In genomic region chr7:135673576-135673975, GRCm38 (mm10) we compare ENCODE assay signal across 27 mouse cellular contexts. TPM values are rescaled to one million over a fixed set of nuclear protein-coding genes. Genes with fewer than 3 reads are reported as not detected.
DNase-seq lines count a peak whose midpoint lies in the region; ATAC-seq and TF ChIP-seq lines count a peak whose summit lies in the region.
"Had no signal": no experiment of that assay in that cellular context is flagged by ENCODE, and none has a peak within 500 bp of the region (broad histone marks: within the 10 kb centered on the region; RNA-seq: fewer than 3 reads in every experiment).

No protein-coding gene starts in this region.

- 67% methylated on average over 3 of the region's 3 CpGs for WGBS in stomach, postnatal 0 days

- no peak for TF ChIP-seq CTCF in stomach, postnatal 0 days (IDR thresholded peaks at IDR 0.05; ENCODE audit: low read depth)

- no peaks in the 10 kb centered on the region for H3K9me3 ChIP-seq in stomach, postnatal 0 days (ENCODE audit: control insufficient read depth, low read length)
- H3K9me3 ChIP-seq: embryonic facial prominence, embryonic 13.5 days; embryonic facial prominence, embryonic 15.5 days; forebrain, embryonic 10.5 days; forebrain, embryonic 12.5 days; G1E had no signal

- no peak for ATAC-seq in stomach, postnatal 0 days (ENCODE audit: low FRiP score, low TSS enrichment)
- ATAC-seq: activated CD4-positive, CD25-positive, alpha-beta regulatory T cell, adult 4 months; CD4-positive, CD25-positive, alpha-beta regulatory T cell, adult 4 months; forebrain, embryonic 14.5 days; forebrain, embryonic 16.5 days; Patski had no signal

- H3K4me2 ChIP-seq in stomach, postnatal 0 days (replicated peaks; ENCODE audit: low read depth) = no peak overlapping the region
- H3K4me2 ChIP-seq: embryonic facial prominence, embryonic 13.5 days; embryonic facial prominence, embryonic 15.5 days; forebrain, embryonic 12.5 days had no signal

- DNase-seq in adrenal gland, adult (ENCODE audit: inconsistent age in 2 of 2, low spot score in 1 of 2) = peak; percentile 53 to 68
- DNase-seq in adrenal gland, postnatal 25 days = no peak
- peak; percentile 20 for DNase-seq in adrenal gland, adult 8-10 months
- DNase-seq in adrenal gland, postnatal 4 days (ENCODE audit: low spot score in 2 of 2) = no peak
- DNase-seq in adrenal gland, postnatal 10 days = peak; percentile 29
- DNase-seq in adrenal gland, postnatal 36 days = peak; percentile 32 to 47
- DNase-seq in stomach, postnatal 0 days (ENCODE audit: low spot score) = no peak
- DNase-seq: B cell, adult 2 months; cerebellum, adult 11 months; cerebellum, adult 18-20 months; cerebellum, adult 8-10 months; cerebellum, adult 9-11 months; cerebellum, postnatal 14 days; cerebellum, postnatal 36 days; embryo, embryonic 11 days had no signal

- no peak overlapping the region for H3K27ac ChIP-seq in stomach, postnatal 0 days (replicated peaks)
- H3K27ac ChIP-seq: embryonic facial prominence, embryonic 13.5 days; embryonic facial prominence, embryonic 15.5 days; forebrain, embryonic 10.5 days; forebrain, embryonic 12.5 days had no signal

- no peaks in the 10 kb centered on the region for H3K4me1 ChIP-seq in stomach, postnatal 0 days (replicated peaks; ENCODE audit: control insufficient read depth, insufficient read depth)
- H3K4me1 ChIP-seq: forebrain, embryonic 12.5 days had no signal

- no peak for TF ChIP-seq EP300 in stomach, postnatal 0 days (optimal IDR thresholded peaks at IDR 0.05)

- no peak overlapping the region for H3K9ac ChIP-seq in stomach, postnatal 0 days (ENCODE audit: low read length)
- H3K9ac ChIP-seq: embryonic facial prominence, embryonic 13.5 days; embryonic facial prominence, embryonic 15.5 days; forebrain, embryonic 12.5 days had no signal

- no peak overlapping the region for H3K4me3 ChIP-seq in stomach, postnatal 0 days (ENCODE audit: low read depth, low read length)
- H3K4me3 ChIP-seq: embryonic facial prominence, embryonic 13.5 days; embryonic facial prominence, embryonic 15.5 days; erythroblast, embryonic 14.5 days; forebrain, embryonic 10.5 days; forebrain, embryonic 12.5 days had no signal

- no peaks in the 10 kb centered on the region for H3K27me3 ChIP-seq in stomach, postnatal 0 days (ENCODE audit: control insufficient read depth, insufficient read depth, low read length)
- H3K27me3 ChIP-seq: CH12.LX; embryonic facial prominence, embryonic 13.5 days; embryonic facial prominence, embryonic 15.5 days; forebrain, embryonic 12.5 days; Patski had no signal

- peaks cover 4% of the 10 kb centered on the region; the same call in 1 of the 2 replicates for H3K36me3 ChIP-seq in stomach, postnatal 0 days (ENCODE audit: control insufficient read depth, insufficient read depth, low read length)
- H3K36me3 ChIP-seq: embryonic facial prominence, embryonic 15.5 days; forebrain, embryonic 10.5 days; forebrain, embryonic 12.5 days had no signal

RNA-seq across cellular contexts. Expression of gene Mki67, which starts 42.6 kb away (rescaled TPM):
- 16.4 and 23.0 TPM in 2 replicates for total RNA-seq in adrenal gland, postnatal 25 days (2021)
- total RNA-seq in adrenal gland, adult 8-10 months (2022) = 1 to 10 TPM; 2.0 to 4.2 (median 3.2) TPM
- total RNA-seq in adrenal gland, postnatal 4 days (2021) = 10 to 100 TPM; 68.1 to 95.6 TPM
- total RNA-seq in adrenal gland, postnatal 10 days (2021) = 10 to 100 TPM; 35.2 to 52.2 TPM
- total RNA-seq in adrenal gland, postnatal 36 days (2021) = 10 to 100 TPM in 1 of 2 experiments, 1 to 10 TPM in 1; 9.3 to 10.4 TPM
- polyA plus RNA-seq in stomach, postnatal 0 days (2015; fragmentation: Nextera tagmentation; extraction: Ambion mirVana) = 5.5 and 7.8 TPM in 2 replicates

Comparison
In these comparisons a context has a peak if more than half of its experiments do, and no peak if none do; other contexts are left out.
1. DNase-seq: peak in adrenal gland, adult (2 of 2), adrenal gland, adult 8-10 months (single experiment), adrenal gland, postnatal 10 days (single experiment) and adrenal gland, postnatal 36 days (2 of 2); none in adrenal gland, postnatal 25 days (single experiment), adrenal gland, postnatal 4 days (0 of 2) and stomach, postnatal 0 days (single experiment).